Mouse (Mus musculus) liver, postnatal 0 days (tissue): ENCODE measurements around the gene Slc27a4.

Source experiments
- CTCF ChIP-seq: sonication (generic); IDR thresholded peaks from 2 replicates; pipeline ENCODE4 v1.5.1; 2016; ENCODE audit warnings: antibody characterized with exemption, low read depth
- EP300 ChIP-seq: IDR thresholded peaks from 2 replicates; pipeline ENCODE4 v1.6.1; 2016; ENCODE audit warnings: antibody characterized with exemption, low read depth, mild to moderate bottlenecking

DNA sequence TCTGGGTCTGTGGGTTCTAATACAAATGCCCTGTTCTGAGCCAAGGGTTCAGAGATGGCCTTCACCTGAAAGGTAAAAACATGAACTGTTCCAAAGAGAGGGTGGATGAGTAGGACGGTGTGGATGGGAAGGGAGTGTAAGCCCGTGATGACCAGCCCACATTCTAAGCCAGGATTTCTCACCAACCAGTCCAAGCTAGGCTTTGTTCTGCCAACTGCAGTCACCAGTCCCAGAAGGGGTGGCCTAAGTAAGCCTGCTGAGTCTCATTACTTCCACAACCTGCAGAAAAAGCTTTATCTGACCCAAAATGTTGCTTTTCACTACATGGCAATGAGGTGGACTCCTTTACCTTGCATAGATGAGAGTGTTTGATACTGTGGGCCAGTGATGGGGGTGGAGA lies 41.7 kb downstream of the Slc27a4 start:
- TF ChIP-seq CTCF (no peak), EP300 (no peak)
